30 mouse cellular contexts compared by ENCODE assay signal in genomic region chr16:91396844-91397537, GRCm38 (mm10). TPM values are rescaled to one million over a fixed set of nuclear protein-coding genes. Genes with fewer than 3 reads are reported as not detected.
A peak's percentile ranks its signal among the peaks of the same experiment; 100 is the strongest.
DNase-seq lines count a peak whose midpoint lies in the region; ATAC-seq and TF ChIP-seq lines count a peak whose summit lies in the region.
"Had no signal": no experiment of that assay in that cellular context is flagged by ENCODE, and none has a peak within 500 bp of the region (broad histone marks: within the 10 kb centered on the region; RNA-seq: fewer than 3 reads in every experiment).

No protein-coding gene starts in this region.

- peaks cover 16 to 19% of the 10 kb centered on the region in 2 experiments for H3K4me1 ChIP-seq in MEL (ENCODE audit: control insufficient read depth in 1 of 2, insufficient read depth in 2 of 2, low read length in 2 of 2)
- H3K4me1 ChIP-seq in liver, embryonic 12.5 days, result peaks cover 46% of the 10 kb centered on the region
- H3K4me1 ChIP-seq: forebrain, embryonic 15.5 days; hindbrain, embryonic 12.5 days; kidney, embryonic 15.5 days; neural tube, embryonic 12.5 days had no signal

- peak; percentile 90 for DNase-seq in MEL (ENCODE audit: low read depth, low spot score)
- peak; percentile 51 for DNase-seq in c-Kit-positive CD71-positive TER-119-positive erythroid progenitor cells, embryonic 14.5 days (ENCODE audit: low spot score)
- DNase-seq in cerebellum, postnatal 14 days, result no peak
- DNase-seq in adrenal gland, adult (ENCODE audit: inconsistent age in 2 of 2, low spot score in 1 of 2), result no peak
- DNase-seq in urinary bladder, postnatal 10 days (ENCODE audit: low spot score), result no peak
- DNase-seq: cerebellum, adult 11-12 months; cerebellum, postnatal 25 days; embryo, embryonic 11 days; heart, postnatal 14 days; kidney, adult 11 months; kidney, postnatal 4 days; left cerebral cortex, postnatal 4 days; midbrain, embryonic 14.5 days; retina, postnatal 1 day; right cerebral cortex, postnatal 25 days; spleen, adult 18-20 months; thymus, postnatal 25 days had no signal

- no peaks in the 10 kb centered on the region for H3K27me3 ChIP-seq in MEL (ENCODE audit: control insufficient read depth in 1 of 2, insufficient read depth in 2 of 2, low read length in 2 of 2)
- no peaks in the 10 kb centered on the region for H3K27me3 ChIP-seq in liver, embryonic 12.5 days (replicated peaks)
- H3K27me3 ChIP-seq: forebrain, embryonic 15.5 days; heart, embryonic 13.5 days; hindbrain, embryonic 12.5 days; kidney, embryonic 15.5 days; neural tube, embryonic 12.5 days had no signal

- peak; percentile 88 for ATAC-seq in liver, embryonic 12.5 days
- ATAC-seq: forebrain, embryonic 15.5 days; lung, postnatal 0 days had no signal

- 0 out of 4 replicates have a peak, but pooled peaks of 1 of the 2 experiments have one; percentile 40 for TF ChIP-seq POLR2A in MEL (IDR thresholded peaks at IDR 0.05; ENCODE audit: control insufficient read depth in 1 of 2, insufficient read depth in 1 of 2, low read depth in 1 of 2, low read length in 2 of 2, poor library complexity in 1 of 2)

- no peak; a peak in 1 of 6 replicates for TF ChIP-seq CTCF in MEL (IDR thresholded peaks at IDR 0.05 in 2 of 3, conservative IDR thresholded peaks at IDR 0.05 in 1 of 3; ENCODE audit: control insufficient read depth in 1 of 3, insufficient read depth in 1 of 3, low read depth in 2 of 3, low read length in 3 of 3, poor library complexity in 1 of 3, severe bottlenecking in 1 of 3)

- peak; percentile 61 to 90; a peak in 3 of 4 replicates for TF ChIP-seq EP300 in MEL (IDR thresholded peaks at IDR 0.05; ENCODE audit: low read depth in 1 of 2, low read length in 2 of 2)

- peak overlapping the region; percentile 95 for H3K27ac ChIP-seq in MEL (ENCODE audit: control insufficient read depth, low read depth, low read length)
- peak overlapping the region; percentile 82 for H3K27ac ChIP-seq in liver, embryonic 12.5 days
- peak overlapping the region; percentile 92 for H3K27ac ChIP-seq in macrophage
- H3K27ac ChIP-seq: forebrain, embryonic 15.5 days; heart, embryonic 13.5 days; hindbrain, embryonic 12.5 days; kidney, embryonic 15.5 days; left cerebral cortex, adult 2 months; neural tube, embryonic 12.5 days had no signal

- peak overlapping the region; percentile 57 for H3K9ac ChIP-seq in MEL (ENCODE audit: control insufficient read depth, low read depth, low read length, poor library complexity, severe bottlenecking)
- H3K9ac ChIP-seq in liver, embryonic 12.5 days, result peak overlapping the region; percentile 50; the same call in 1 of the 2 replicates
- H3K9ac ChIP-seq: forebrain, embryonic 15.5 days; heart, embryonic 13.5 days; hindbrain, embryonic 12.5 days; kidney, embryonic 15.5 days; neural tube, embryonic 12.5 days had no signal

- H3K4me2 ChIP-seq in liver, embryonic 12.5 days, result peak overlapping the region; percentile 48
- H3K4me2 ChIP-seq: forebrain, embryonic 15.5 days; heart, embryonic 13.5 days; hindbrain, embryonic 12.5 days; kidney, embryonic 15.5 days; neural tube, embryonic 12.5 days had no signal

- WGBS in liver, embryonic 12.5 days (ENCODE audit: insufficient replicate concordance), result 31% methylated on average over 10 of the region's 10 CpGs
- 93% methylated on average over 7 of the region's 10 CpGs for WGBS in macrophage (ENCODE audit: missing documents)

- H3K9me3 ChIP-seq in MEL (replicated peaks; ENCODE audit: insufficient read depth, low read length), result no peaks in the 10 kb centered on the region
- H3K9me3 ChIP-seq in liver, embryonic 12.5 days (replicated peaks), result no peaks in the 10 kb centered on the region
- H3K9me3 ChIP-seq: forebrain, embryonic 15.5 days; heart, embryonic 13.5 days; hindbrain, embryonic 12.5 days; kidney, embryonic 15.5 days; neural tube, embryonic 12.5 days had no signal

- no peaks in the 10 kb centered on the region for H3K79me2 ChIP-seq in MEL (ENCODE audit: control insufficient read depth, insufficient read depth, low read length, poor library complexity)
- H3K79me2 ChIP-seq in macrophage (ENCODE audit: inconsistent target), result peaks cover 49% of the 10 kb centered on the region; the same call in 1 of the 2 replicates

- H3K4me3 ChIP-seq in MEL (ENCODE audit: control insufficient read depth in 1 of 2, insufficient read depth in 1 of 2, low read depth in 2 of 2, low read length in 2 of 2), result peak overlapping the region; percentile 17 to 50; a peak in 3 of 4 replicates
- H3K4me3 ChIP-seq in liver, embryonic 12.5 days, result 0 out of 2 replicates have a peak overlapping the region, but pooled peaks have one; percentile 8
- no peak overlapping the region for H3K4me3 ChIP-seq in macrophage (ENCODE audit: inconsistent target)
- H3K4me3 ChIP-seq: forebrain, embryonic 15.5 days; heart, embryonic 13.5 days; hindbrain, embryonic 12.5 days; kidney, embryonic 15.5 days; left cerebral cortex, adult 2 months; neural tube, embryonic 12.5 days had no signal

- H3K36me3 ChIP-seq in MEL (ENCODE audit: control insufficient read depth in 1 of 2, insufficient read depth in 2 of 2, low read length in 2 of 2), result peaks cover 2 to 26% of the 10 kb centered on the region in 2 experiments
- peaks cover 89% of the 10 kb centered on the region for H3K36me3 ChIP-seq in liver, embryonic 12.5 days
- peaks cover 66% of the 10 kb centered on the region for H3K36me3 ChIP-seq in macrophage (ENCODE audit: inconsistent target)

- no peak; the same call in 1 of the 2 replicates for TF ChIP-seq RAD21 in MEL (IDR thresholded peaks at IDR 0.05; ENCODE audit: low read depth, low read length)

TF ChIP-seq in MEL, 35 proteins besides CTCF, POLR2A, EP300 and RAD21 (continues in another document):
- TF ChIP-seq NELFE (IDR thresholded peaks at IDR 0.05; ENCODE audit: low read depth, low read length) (no peak), E2F4 (IDR thresholded peaks at IDR 0.05; ENCODE audit: borderline replicate concordance, low read depth, low read length) (no peak), MAZ (IDR thresholded peaks at IDR 0.05; ENCODE audit: low read depth, low read length) (no peak), GABPA (IDR thresholded peaks at IDR 0.05; ENCODE audit: low read depth, low read length) (no peak), ZKSCAN1 (IDR thresholded peaks at IDR 0.05; ENCODE audit: low read depth, low read length) (no peak), BHLHE40 (IDR thresholded peaks at IDR 0.05; ENCODE audit: borderline replicate concordance, low read depth, low read length) (peak; percentile 27; the same call in 1 of the 2 replicates), TBP (IDR thresholded peaks at IDR 0.05; ENCODE audit: low read depth, low read length) (0 out of 2 replicates have a peak, but pooled peaks have one; percentile 20), MAX (IDR thresholded peaks at IDR 0.05; ENCODE audit: low read length) (0 out of 2 replicates have a peak, but pooled peaks have one; percentile 6), NRF1 (IDR thresholded peaks at IDR 0.05; ENCODE audit: insufficient read depth, low read depth, low read length, poor library complexity, severe bottlenecking) (no peak), SIN3A (IDR thresholded peaks at IDR 0.05; ENCODE audit: low read length) (peak; percentile 74), HCFC1 (IDR thresholded peaks at IDR 0.05; ENCODE audit: low read depth, low read length) (no peak), MEF2A (IDR thresholded peaks at IDR 0.05; ENCODE audit: extremely low read depth, insufficient replicate concordance, low read depth, low read length, poor library complexity, severe bottlenecking) (no peak), TCF12 (IDR thresholded peaks at IDR 0.05; ENCODE audit: low read depth, low read length) (peak; percentile 72), ELF1 (IDR thresholded peaks at IDR 0.05; ENCODE audit: low read depth, low read length) (no peak), KAT2A (conservative IDR thresholded peaks at IDR 0.05; ENCODE audit: low read depth, low read length) (no peak), TAL1 (IDR thresholded peaks at IDR 0.05; ENCODE audit: low read length) (peak; percentile 40), ZNF384 (IDR thresholded peaks at IDR 0.05; ENCODE audit: low read depth, low read length) (peak; percentile 98), CHD2 (IDR thresholded peaks at IDR 0.05; ENCODE audit: low read length) (peak; percentile 71), MYB (IDR thresholded peaks at IDR 0.05; ENCODE audit: low read depth, low read length) (peak; percentile 90), POLR2AphosphoS2 (IDR thresholded peaks at IDR 0.05; ENCODE audit: low read length) (peak; percentile 27; the same call in 1 of the 2 replicates)

RNA-seq across cellular contexts. Expression of gene Gm21970, which starts 5.5 kb away (rescaled TPM):
- not detected in 2 replicates for total RNA-seq in MEL (2012; rRNA removed)
- not detected for polyA plus RNA-seq in MEL (2012; ENCODE audit: insufficient read depth in 1 of 2, insufficient read length in 2 of 2, low read depth in 1 of 2, low replicate concordance in 2 of 2, missing spikeins in 1 of 2)
- polyA plus RNA-seq in liver, embryonic 12.5 days (2016; fragmentation: Nextera tagmentation; extraction: Ambion mirVana), result not detected in 2 replicates
- not detected for total RNA-seq in macrophage (2018; cell fraction: chromatin; rRNA removed)
- under 1 TPM in 8 of 26 experiments, not detected in 18; 0.23 to 0.80 (median 0.37) TPM for total RNA-seq in macrophage (2018; cell fraction: cytosol; rRNA removed)
- 1 to 10 TPM in 1 of 26 experiments, not detected in 25; 1.6 TPM for total RNA-seq in macrophage (2018; cell fraction: nucleus; rRNA removed)
- not detected in 3 replicates for polyA plus RNA-seq in macrophage (2018)
- total RNA-seq: heart, postnatal 14 days; left cerebral cortex, adult 2 months; left cerebral cortex, postnatal 4 days had no signal
- polyA plus RNA-seq: C2C12; embryonic facial prominence, embryonic 14.5 days; forebrain, embryonic 15.5 days; gonadal fat pad, adult 2 months; heart, embryonic 13.5 days; hindbrain, embryonic 12.5 days; kidney, embryonic 15.5 days; liver, adult 2 months; lung, postnatal 0 days; midbrain, embryonic 14.5 days; neural tube, embryonic 12.5 days had no signal

RNA-seq across cellular contexts. Expression of gene Il10rb, which starts 9.0 kb away (rescaled TPM):
- total RNA-seq in MEL (2012; rRNA removed), result 4.7 and 5.9 TPM in 2 replicates
- polyA plus RNA-seq in MEL (2012; ENCODE audit: insufficient read depth in 1 of 2, insufficient read length in 2 of 2, low read depth in 1 of 2, low replicate concordance in 2 of 2, missing spikeins in 1 of 2), result 10 to 100 TPM in 1 of 2 experiments, not detected in 1; 14.6 TPM
- polyA plus RNA-seq in liver, embryonic 12.5 days (2016; fragmentation: Nextera tagmentation; extraction: Ambion mirVana), result 26.0 and 27.0 TPM in 2 replicates
- total RNA-seq in macrophage (2018; cell fraction: chromatin; rRNA removed), result 100 to 1,000 TPM; 195 to 513 (median 266) TPM
- 100 to 1,000 TPM; 302 to 435 (median 372) TPM for total RNA-seq in macrophage (2018; cell fraction: cytosol; rRNA removed)
- total RNA-seq in macrophage (2018; cell fraction: nucleus; rRNA removed), result 100 to 1,000 TPM; 321 to 683 (median 404) TPM
- 357 to 533 TPM (median 380 TPM) in 3 replicates for polyA plus RNA-seq in macrophage (2018)

RNA-seq across cellular contexts. Expression of gene Ifnar2, which starts 24.4 kb away (rescaled TPM):
- total RNA-seq in MEL (2012; rRNA removed), result 21.8 and 24.1 TPM in 2 replicates
- polyA plus RNA-seq in MEL (2012; ENCODE audit: insufficient read depth in 1 of 2, insufficient read length in 2 of 2, low read depth in 1 of 2, low replicate concordance in 2 of 2, missing spikeins in 1 of 2) (10 to 100 TPM in 1 of 2 experiments, not detected in 1; 38.3 TPM), macrophage (2018) (183 to 327 TPM (median 193 TPM) in 3 replicates)
- 63.5 and 65.7 TPM in 2 replicates for polyA plus RNA-seq in liver, embryonic 12.5 days (2016; fragmentation: Nextera tagmentation; extraction: Ambion mirVana)
- 100 to 1,000 TPM; 154 to 353 (median 191) TPM for total RNA-seq in macrophage (2018; cell fraction: chromatin; rRNA removed)
- 100 to 1,000 TPM; 175 to 241 (median 207) TPM for total RNA-seq in macrophage (2018; cell fraction: cytosol; rRNA removed)
- total RNA-seq in macrophage (2018; cell fraction: nucleus; rRNA removed), result 100 to 1,000 TPM; 188 to 308 (median 236) TPM

Comparison
In these comparisons a context has a peak if more than half of its experiments do, and no peak if none do; other contexts are left out.
1. DNase-seq: peak in MEL (single experiment) and c-Kit-positive CD71-positive TER-119-positive erythroid progenitor cells, embryonic 14.5 days (single experiment); none in cerebellum, postnatal 14 days (0 of 2), adrenal gland, adult (0 of 2) and urinary bladder, postnatal 10 days (single experiment).
2. RNA of gene Il10rb, which starts 9.0 kb away (polyA plus RNA-seq): 357 to 533 TPM in macrophage; 14.6 TPM in MEL and 26.0 to 27.0 TPM in liver, embryonic 12.5 days; every median in the first group is over 10 times any median in the second.
3. Peak in every context shown above with its lines, with median percentiles within 50 percentile points of each other: H3K27ac ChIP-seq.